Mouse (Mus musculus): ENCODE results near the gene Slc1a5. TPM values are rescaled to one million over a fixed set of nuclear protein-coding genes. Genes with fewer than 3 reads are reported as not detected.

Slc1a5 gene
- polyA plus RNA-seq (2014; fragmentation: Nextera tagmentation; extraction: Ambion mirVana), result 5.9 and 6.8 TPM in 2 replicates

GRCm38 (mm10) chr7:16780825-16781554 lies at the start of gene Slc1a5:
Gene Slc1a5 (plus strand): TSS chr7:16781340.
- Histone ChIP-seq H3K9ac (peak within 1 kb of the TSS; percentile 61), H3K27ac (no peak within 1 kb of the TSS)
- WGBS, result 2% methylated on average over 34 of the region's 34 CpGs

GRCm38 (mm10) chr7:16731893-16732422 lies 49.2 kb upstream of the Slc1a5 start:
- H3K9ac ChIP-seq, result no peak overlapping the region
- no peak overlapping the region for H3K4me3 ChIP-seq (replicated peaks; ENCODE audit: low read length)
- H3K9me3 ChIP-seq (ENCODE audit: control insufficient read depth, low read length), result no peaks in the 10 kb centered on the region
- WGBS, result 58% methylated on average over 7 of the region's 7 CpGs
- no peak overlapping the region for H3K4me2 ChIP-seq (replicated peaks)
- no peak for DNase-seq (ENCODE audit: low spot score)
- H3K4me1 ChIP-seq (replicated peaks; ENCODE audit: control insufficient read depth, insufficient read depth, low read length), result no peaks in the 10 kb centered on the region
- no peak overlapping the region for H3K27ac ChIP-seq
- H3K36me3 ChIP-seq (replicated peaks; ENCODE audit: control insufficient read depth, insufficient read depth), result no peaks in the 10 kb centered on the region
- H3K27me3 ChIP-seq (ENCODE audit: control insufficient read depth, insufficient read depth, low read length), result no peaks in the 10 kb centered on the region
- no peak for ATAC-seq (ENCODE audit: low FRiP score)

More at GRCm38 (mm10) chr7:16780825-16781554, at the start of gene Slc1a5:
- Histone ChIP-seq H3K4me3 (replicated peaks; ENCODE audit: low read length) (peak within 1 kb of the TSS; percentile 53), H3K9me3 (ENCODE audit: control insufficient read depth, low read length) (no peaks in the 10 kb centered on the region), H3K27me3 (ENCODE audit: control insufficient read depth, insufficient read depth, low read length) (no peaks in the 10 kb centered on the region), H3K4me2 (replicated peaks) (peak within 1 kb of the TSS; percentile 99), H3K4me1 (replicated peaks; ENCODE audit: control insufficient read depth, insufficient read depth, low read length) (peaks cover 27% of the 10 kb centered on the region), H3K36me3 (replicated peaks; ENCODE audit: control insufficient read depth, insufficient read depth) (no peaks in the 10 kb centered on the region)
- ATAC-seq (ENCODE audit: low FRiP score) (peak; percentile 87), DNase-seq (ENCODE audit: low spot score) (peak; percentile 85)

- H3K27me3 ChIP-seq (ENCODE audit: control insufficient read depth, insufficient read depth, low read length), result no peaks in the 10 kb centered on the region
- DNase-seq (ENCODE audit: low spot score), result no peak
- peak overlapping the region; percentile 35; the same call in 1 of the 2 replicates for H3K9ac ChIP-seq
These were observed 43.5 kb upstream of the Slc1a5 start for GRCm38 (mm10) chr7:16737606-16738072.

GRCm38 (mm10) chr7:16738073-16738696 lies 43.0 kb upstream of the Slc1a5 start, which contains the start of gene Ap2s1:
Gene Ap2s1 (plus strand): TSS chr7:16738410.
- peaks cover 11% of the 10 kb centered on the region for H3K4me1 ChIP-seq (replicated peaks; ENCODE audit: control insufficient read depth, insufficient read depth, low read length)
- peaks cover under 1% of the 10 kb centered on the region; the same call in 1 of the 2 replicates for H3K36me3 ChIP-seq (replicated peaks; ENCODE audit: control insufficient read depth, insufficient read depth)
- peak; percentile 96 for ATAC-seq (ENCODE audit: low FRiP score)
- H3K27me3 ChIP-seq (ENCODE audit: control insufficient read depth, insufficient read depth, low read length), result no peaks in the 10 kb centered on the region
- 0% methylated on average over 34 of the region's 34 CpGs for WGBS
- DNase-seq (ENCODE audit: low spot score), result peak; percentile 98
- H3K27ac ChIP-seq, result no peak within 1 kb of the TSS; the same call in 1 of the 2 replicates
- peak within 1 kb of the TSS; percentile 77 for H3K4me3 ChIP-seq (replicated peaks; ENCODE audit: low read length)
- no peaks in the 10 kb centered on the region for H3K9me3 ChIP-seq (ENCODE audit: control insufficient read depth, low read length)
- H3K9ac ChIP-seq, result peak within 1 kb of the TSS; percentile 73
- peak within 1 kb of the TSS; percentile 94 for H3K4me2 ChIP-seq (replicated peaks)

More at GRCm38 (mm10) chr7:16737606-16738072, 43.5 kb upstream of the Slc1a5 start:
- H3K36me3 ChIP-seq (replicated peaks; ENCODE audit: control insufficient read depth, insufficient read depth), result no peaks in the 10 kb centered on the region
- peak overlapping the region; percentile 46 for H3K4me2 ChIP-seq (replicated peaks)
- H3K27ac ChIP-seq, result no peak overlapping the region
- H3K4me1 ChIP-seq (replicated peaks; ENCODE audit: control insufficient read depth, insufficient read depth, low read length), result peaks cover 11% of the 10 kb centered on the region
- ATAC-seq (ENCODE audit: low FRiP score), result peak; percentile 18
- no peaks in the 10 kb centered on the region for H3K9me3 ChIP-seq (ENCODE audit: control insufficient read depth, low read length)
- 39% methylated on average over 10 of the region's 10 CpGs for WGBS
- peak overlapping the region; percentile 77 for H3K4me3 ChIP-seq (replicated peaks; ENCODE audit: low read length)

- WGBS, result 63% methylated on average over 10 of the region's 10 CpGs
- ATAC-seq (ENCODE audit: low FRiP score) (no peak), DNase-seq (ENCODE audit: low spot score) (no peak)
- Histone ChIP-seq H3K27ac (no peak overlapping the region), H3K4me3 (replicated peaks; ENCODE audit: low read length) (peak overlapping the region; percentile 77), H3K9ac (peak overlapping the region; percentile 73), H3K36me3 (replicated peaks; ENCODE audit: control insufficient read depth, insufficient read depth) (peaks cover 10% of the 10 kb centered on the region), H3K4me2 (replicated peaks) (peak overlapping the region; percentile 94), H3K27me3 (ENCODE audit: control insufficient read depth, insufficient read depth, low read length) (no peaks in the 10 kb centered on the region), H3K9me3 (ENCODE audit: control insufficient read depth, low read length) (no peaks in the 10 kb centered on the region), H3K4me1 (replicated peaks; ENCODE audit: control insufficient read depth, insufficient read depth, low read length) (peaks cover 11% of the 10 kb centered on the region)
These were observed 42.0 kb upstream of the Slc1a5 start for GRCm38 (mm10) chr7:16739056-16739604.

GRCm38 (mm10) chr7:16745373-16745772 lies 35.8 kb upstream of the Slc1a5 start:
- H3K9me3 ChIP-seq (ENCODE audit: control insufficient read depth, low read length), result no peaks in the 10 kb centered on the region
- H3K4me2 ChIP-seq (replicated peaks), result no peak overlapping the region
- H3K9ac ChIP-seq, result no peak overlapping the region
- peaks cover 68% of the 10 kb centered on the region for H3K36me3 ChIP-seq (replicated peaks; ENCODE audit: control insufficient read depth, insufficient read depth)
- 94% methylated on average over 4 of the region's 4 CpGs for WGBS
- ATAC-seq (ENCODE audit: low FRiP score) (no peak), DNase-seq (ENCODE audit: low spot score) (no peak)
- no peak overlapping the region for H3K4me3 ChIP-seq (replicated peaks; ENCODE audit: low read length)
- no peak overlapping the region for H3K27ac ChIP-seq
- H3K4me1 ChIP-seq (replicated peaks; ENCODE audit: control insufficient read depth, insufficient read depth, low read length), result no peaks in the 10 kb centered on the region
- H3K27me3 ChIP-seq (ENCODE audit: control insufficient read depth, insufficient read depth, low read length), result no peaks in the 10 kb centered on the region

GRCm38 (mm10) chr7:16746093-16746492 lies 35.0 kb upstream of the Slc1a5 start:
- H3K4me1 ChIP-seq (replicated peaks; ENCODE audit: control insufficient read depth, insufficient read depth, low read length), result no peaks in the 10 kb centered on the region
- H3K27ac ChIP-seq, result no peak overlapping the region
- H3K4me3 ChIP-seq (replicated peaks; ENCODE audit: low read length), result no peak overlapping the region
- no peaks in the 10 kb centered on the region for H3K27me3 ChIP-seq (ENCODE audit: control insufficient read depth, insufficient read depth, low read length)
- no peak overlapping the region for H3K4me2 ChIP-seq (replicated peaks)
- H3K9me3 ChIP-seq (ENCODE audit: control insufficient read depth, low read length), result no peaks in the 10 kb centered on the region
- ATAC-seq (ENCODE audit: low FRiP score) (peak; percentile 62; the same call in 1 of the 2 replicates), DNase-seq (ENCODE audit: low spot score) (peak; percentile 81)
- H3K36me3 ChIP-seq (replicated peaks; ENCODE audit: control insufficient read depth, insufficient read depth), result peaks cover 68% of the 10 kb centered on the region
- no peak overlapping the region for H3K9ac ChIP-seq
- WGBS, result 57% methylated on average over 3 of the region's 3 CpGs

GRCm38 (mm10) chr7:16747656-16748055 lies 33.5 kb upstream of the Slc1a5 start:
- H3K36me3 ChIP-seq (replicated peaks; ENCODE audit: control insufficient read depth, insufficient read depth), result peaks cover 68% of the 10 kb centered on the region
- no peaks in the 10 kb centered on the region for H3K4me1 ChIP-seq (replicated peaks; ENCODE audit: control insufficient read depth, insufficient read depth, low read length)
- no peak overlapping the region for H3K4me2 ChIP-seq (replicated peaks)
- no peak overlapping the region for H3K4me3 ChIP-seq (replicated peaks; ENCODE audit: low read length)
- 90% methylated on average over 6 of the region's 6 CpGs for WGBS
- H3K27me3 ChIP-seq (ENCODE audit: control insufficient read depth, insufficient read depth, low read length), result no peaks in the 10 kb centered on the region
- no peaks in the 10 kb centered on the region for H3K9me3 ChIP-seq (ENCODE audit: control insufficient read depth, low read length)
- H3K27ac ChIP-seq, result no peak overlapping the region
- DNase-seq (ENCODE audit: low spot score), result no peak
- no peak for ATAC-seq (ENCODE audit: low FRiP score)
- H3K9ac ChIP-seq, result no peak overlapping the region

- no peak overlapping the region for H3K9ac ChIP-seq
- no peak overlapping the region for H3K27ac ChIP-seq
- H3K4me1 ChIP-seq (replicated peaks; ENCODE audit: control insufficient read depth, insufficient read depth, low read length), result no peaks in the 10 kb centered on the region
- no peaks in the 10 kb centered on the region for H3K27me3 ChIP-seq (ENCODE audit: control insufficient read depth, insufficient read depth, low read length)
- ATAC-seq (ENCODE audit: low FRiP score) (no peak), DNase-seq (ENCODE audit: low spot score) (no peak)
- H3K9me3 ChIP-seq (ENCODE audit: control insufficient read depth, low read length), result no peaks in the 10 kb centered on the region
- no peak overlapping the region for H3K4me2 ChIP-seq (replicated peaks)
- WGBS, result 90% methylated on average over 12 of the region's 12 CpGs
- H3K36me3 ChIP-seq (replicated peaks; ENCODE audit: control insufficient read depth, insufficient read depth), result peaks cover 30% of the 10 kb centered on the region
- H3K4me3 ChIP-seq (replicated peaks; ENCODE audit: low read length), result no peak overlapping the region
These were observed 29.1 kb upstream of the Slc1a5 start for GRCm38 (mm10) chr7:16752016-16752415.

Data from hindbrain, embryonic 14.5 days (tissue).